Mouse (Mus musculus): ENCODE data around the gene Tnfaip8l3. TPM values are rescaled to one million over a fixed set of nuclear protein-coding genes. Genes with fewer than 3 reads are reported as not detected.

The Tnfaip8l3 gene
- polyA plus RNA-seq, 2 experiments from 2014 or later = not detected

DNA sequence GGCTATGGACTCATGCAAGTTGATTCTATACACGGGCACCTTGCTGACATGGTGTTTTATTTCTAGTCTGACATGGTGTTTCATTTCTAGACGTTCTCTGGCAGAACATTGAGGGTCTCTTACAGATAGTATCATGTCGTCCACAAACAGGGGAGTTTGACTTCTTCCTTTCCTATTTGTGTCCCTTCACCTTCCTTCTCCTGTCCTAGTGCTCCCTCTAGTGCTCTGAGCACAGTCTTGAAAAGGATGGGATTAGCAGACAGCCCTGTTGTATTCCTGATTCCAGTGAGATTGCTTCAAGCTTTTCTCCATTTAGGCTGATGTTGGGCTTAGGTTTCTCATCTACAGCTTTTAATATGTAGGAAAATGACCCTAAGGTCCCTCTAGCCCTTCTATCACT is 81.2 kb downstream of the Tnfaip8l3 start:
- ATAC-seq = no peak

DNA sequence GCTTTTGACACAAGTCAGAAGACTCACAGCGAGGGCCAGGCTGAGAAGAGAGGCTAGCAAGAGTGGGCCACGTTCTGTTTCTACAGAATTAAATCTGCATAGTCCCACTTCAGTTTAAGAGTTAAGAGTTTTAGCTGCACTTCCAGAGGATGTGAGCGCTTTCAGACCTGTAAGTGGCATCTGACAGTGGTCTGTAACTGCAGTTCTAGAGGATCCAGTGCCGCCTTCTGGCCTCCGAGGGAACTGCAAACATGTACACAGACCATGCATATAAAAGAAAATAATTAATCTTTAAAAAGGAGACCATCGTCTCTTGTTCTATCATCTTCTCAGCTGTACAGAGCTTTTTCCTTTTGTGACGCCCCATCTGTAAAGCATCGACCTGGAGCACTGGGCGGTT is 83.3 kb downstream of the Tnfaip8l3 start:
- no peak for ATAC-seq

DNA sequence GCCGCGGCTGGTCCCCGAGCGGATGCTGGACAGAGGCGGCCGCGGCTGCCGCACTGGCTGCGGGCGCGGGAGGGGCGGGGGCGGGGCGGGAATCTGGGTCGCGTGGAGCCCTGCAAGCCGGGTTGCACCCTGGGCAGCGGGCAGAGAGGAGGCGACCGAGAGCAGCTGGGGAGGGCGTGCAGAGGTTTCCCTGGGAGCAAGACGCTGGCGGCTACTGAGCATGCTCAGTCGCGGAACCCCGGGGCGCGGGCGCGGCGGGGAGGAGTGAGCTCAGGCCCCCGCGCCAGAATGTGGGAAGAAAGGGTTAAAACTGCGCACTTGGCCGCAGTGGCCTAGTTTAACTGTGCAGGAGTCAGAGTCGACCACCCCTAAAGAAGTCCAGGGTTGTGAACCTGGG is 93.1 kb downstream of the Tnfaip8l3 start, which contains the start of gene Elmod1:
TSS of gene Elmod1 (minus strand) at position 180 of the 397 bp plus-strand sequence.
- ATAC-seq = no peak

DNA sequence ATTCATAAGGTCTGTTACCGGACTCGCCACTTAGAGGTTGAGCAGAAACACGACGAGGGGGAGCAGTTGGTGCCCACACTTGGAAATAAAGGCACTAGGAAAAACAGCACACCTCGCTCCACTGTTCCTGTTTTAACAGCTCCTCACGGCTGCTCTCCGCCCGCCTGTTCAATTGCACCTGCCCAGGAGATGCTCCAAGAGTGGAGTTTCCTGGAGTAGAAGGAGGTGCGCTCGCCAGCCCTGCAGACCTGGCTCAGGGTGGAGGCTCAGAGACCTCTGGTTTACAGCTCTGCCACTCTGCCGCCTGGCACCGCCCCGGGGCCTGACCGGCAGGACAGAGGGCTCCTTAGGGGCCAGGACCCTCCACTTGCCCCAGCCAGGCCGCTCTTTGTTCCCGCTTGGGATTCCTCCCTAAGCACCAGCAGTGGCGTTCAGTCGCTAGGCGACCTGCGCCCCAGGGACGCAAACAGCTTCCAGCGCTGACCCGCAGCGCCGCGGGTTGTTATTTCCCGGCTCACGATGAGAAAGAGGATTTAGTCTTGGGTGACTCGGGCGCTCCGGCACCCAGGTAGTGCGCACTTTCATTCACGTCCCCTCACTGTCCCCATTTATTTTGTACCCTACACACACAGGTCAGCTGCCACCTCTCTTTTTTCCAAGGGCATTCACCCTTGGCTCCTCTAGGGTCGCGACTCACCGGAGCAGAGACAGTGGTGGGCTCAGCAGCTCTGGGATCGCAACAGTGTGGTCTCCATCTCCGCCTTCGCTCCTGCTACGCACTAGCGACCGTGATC is 93.7 kb downstream of the Tnfaip8l3 start:
- no peak for ATAC-seq

DNA sequence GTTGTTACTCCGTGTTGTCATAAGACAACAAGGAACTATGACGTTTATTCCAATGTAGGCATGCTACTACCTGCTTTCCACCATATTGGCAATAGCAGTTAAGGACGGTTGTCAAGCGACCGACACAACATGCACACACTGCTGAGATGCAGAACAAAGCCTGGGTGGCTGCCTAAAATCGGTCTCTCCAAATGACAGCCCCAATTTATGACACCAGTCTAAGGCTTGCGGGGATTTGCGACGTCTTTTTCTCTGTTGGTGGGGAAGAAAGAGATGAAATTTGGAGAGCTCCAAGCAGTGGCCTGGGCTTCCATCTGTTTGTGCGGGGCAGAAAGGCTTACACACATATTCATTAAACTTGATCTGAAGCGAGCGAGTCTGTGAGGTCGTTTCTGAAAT is 94.3 kb downstream of the Tnfaip8l3 start:
- no peak for ATAC-seq

Other genes starting within 250 kb of the Tnfaip8l3 start
- gene Sln, start 218.2 kb downstream of the Tnfaip8l3 start, polyA plus RNA-seq (2017; shearing (Covaris generic)) = not detected
- not detected for gene Elmod1, start 93.1 kb downstream of the Tnfaip8l3 start, polyA plus RNA-seq (2017; shearing (Covaris generic))
- not detected for gene Cyp19a1, start 199.7 kb upstream of the Tnfaip8l3 start, polyA plus RNA-seq (2017; shearing (Covaris generic))
- gene Gldn, start 218.1 kb upstream of the Tnfaip8l3 start, polyA plus RNA-seq (2017; shearing (Covaris generic)) = under 1 TPM in 1 of 2 experiments, not detected in 1; 0.09 TPM